Mouse (Mus musculus): Measurements from ENCODE around the gene Fkbp5. TPM values are rescaled to one million over a fixed set of nuclear protein-coding genes. Genes with fewer than 3 reads are reported as not detected.
"Not testable (repeated sequence)": the region's sequence is repeated elsewhere in the genome, so short reads cannot be mapped to it uniquely, and the experiment has no call there.

Fkbp5 gene
- total RNA-seq, 1 experiment from 2014 or later, result 19.4 TPM

- ATAC-seq (ENCODE audit: extremely low read depth, insufficient number of reproducible peaks, low FRiP score, poor library complexity, severe bottlenecking), result peak; percentile 95
Measured at GRCm38 (mm10) chr17:28407418-28408250, 109.7 kb downstream of the Fkbp5 start.

DNA sequence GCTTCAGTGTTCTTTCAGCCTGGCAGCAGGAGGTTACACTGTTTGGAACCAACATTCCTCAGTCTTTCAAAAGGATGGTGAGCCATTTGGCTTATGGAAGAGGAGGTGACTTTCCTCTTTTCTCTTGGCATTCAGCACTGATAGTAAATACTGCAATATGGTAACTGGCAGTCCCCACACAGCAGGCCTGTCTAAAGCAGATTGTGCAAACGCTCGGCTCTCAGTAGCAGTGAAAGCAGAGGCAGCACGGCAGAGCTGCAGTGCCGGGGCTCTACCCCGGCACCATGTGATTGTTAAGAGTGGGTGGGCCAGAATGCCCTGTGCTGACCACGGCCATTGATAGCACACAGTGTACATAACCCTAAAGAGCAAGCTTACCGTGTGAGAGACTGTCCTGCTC, 110.9 kb downstream of the Fkbp5 start:
- no peak for ATAC-seq (ENCODE audit: extremely low read depth, insufficient number of reproducible peaks, low FRiP score, poor library complexity, severe bottlenecking)

- ATAC-seq (ENCODE audit: extremely low read depth, insufficient number of reproducible peaks, low FRiP score, poor library complexity, severe bottlenecking), result not testable (repeated sequence)
Measured at GRCm38 (mm10) chr17:28404745-28405144, 112.6 kb downstream of the Fkbp5 start.

- ATAC-seq (ENCODE audit: extremely low read depth, insufficient number of reproducible peaks, low FRiP score, poor library complexity, severe bottlenecking), result no peak
Measured at GRCm38 (mm10) chr17:28404301-28404700, 113.0 kb downstream of the Fkbp5 start.

DNA sequence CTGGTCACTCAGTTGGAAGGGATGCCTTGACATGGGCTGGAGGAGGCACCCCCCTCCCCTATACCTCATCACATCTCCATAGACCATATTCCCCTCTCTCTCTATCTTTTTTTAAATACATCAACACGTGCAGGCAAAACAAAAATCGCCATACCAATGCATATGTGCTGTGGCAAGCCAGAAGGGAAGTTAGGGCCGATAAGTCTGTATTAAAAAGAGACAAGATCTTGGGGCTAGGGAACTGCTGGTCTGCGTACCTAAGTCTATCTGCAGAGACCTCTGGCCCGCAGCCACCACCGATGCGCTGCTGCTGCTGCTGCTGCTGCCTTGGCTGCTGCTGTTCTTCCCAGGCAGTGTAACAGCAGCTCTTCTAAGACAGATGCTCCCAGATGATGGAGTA, 122.3 kb downstream of the Fkbp5 start:
- no peak for ATAC-seq (ENCODE audit: extremely low read depth, insufficient number of reproducible peaks, low FRiP score, poor library complexity, severe bottlenecking)

GRCm38 (mm10) chr17:28394051-28394765, 123.1 kb downstream of the Fkbp5 start:
- ATAC-seq (ENCODE audit: extremely low read depth, insufficient number of reproducible peaks, low FRiP score, poor library complexity, severe bottlenecking), result no peak

GRCm38 (mm10) chr17:28391568-28392432, 125.5 kb downstream of the Fkbp5 start:
- ATAC-seq (ENCODE audit: extremely low read depth, insufficient number of reproducible peaks, low FRiP score, poor library complexity, severe bottlenecking), result no peak

DNA sequence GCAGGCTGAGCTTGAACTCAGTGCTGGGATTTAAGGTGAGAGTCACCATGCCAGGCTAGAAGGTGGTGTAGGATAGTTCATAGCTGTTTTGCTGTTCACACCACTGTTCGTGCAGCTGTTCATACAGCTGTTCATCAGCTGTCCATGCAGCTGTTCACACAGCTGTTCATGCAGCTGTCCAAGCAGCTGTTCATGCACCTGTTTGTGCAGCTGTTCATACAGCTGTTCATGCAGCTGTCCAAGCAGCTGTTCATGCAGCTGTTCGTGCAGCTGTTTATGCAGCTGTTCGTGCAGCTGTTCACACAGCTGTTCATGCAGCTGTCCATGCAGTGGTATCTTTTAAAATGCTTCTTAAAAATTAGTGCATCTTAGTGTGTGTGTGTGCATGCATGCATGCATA, 128.8 kb downstream of the Fkbp5 start:
- ATAC-seq (ENCODE audit: extremely low read depth, insufficient number of reproducible peaks, low FRiP score, poor library complexity, severe bottlenecking), result no peak

GRCm38 (mm10) chr17:28386150-28386905, 131.0 kb downstream of the Fkbp5 start:
- ATAC-seq (ENCODE audit: extremely low read depth, insufficient number of reproducible peaks, low FRiP score, poor library complexity, severe bottlenecking), result peak; percentile 51

DNA sequence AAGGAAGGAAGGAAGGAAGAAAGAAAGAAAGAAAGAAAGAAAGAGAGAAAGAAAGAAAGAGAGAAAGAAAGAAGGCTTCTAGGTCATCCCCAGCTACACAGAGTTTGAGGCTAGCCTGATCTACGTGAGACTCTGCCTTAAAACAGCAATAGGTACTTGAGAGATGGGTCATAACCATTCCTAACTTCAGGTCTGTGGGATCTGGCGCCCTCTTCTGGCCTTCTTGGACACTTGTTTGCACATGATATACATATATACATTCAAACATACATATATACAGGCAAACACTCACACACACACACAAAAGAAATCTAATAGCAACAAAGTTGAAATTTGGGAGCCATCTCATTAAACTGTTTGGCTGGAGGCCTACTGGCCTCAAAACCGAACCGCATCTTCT, 133.0 kb downstream of the Fkbp5 start:
- no peak for ATAC-seq (ENCODE audit: extremely low read depth, insufficient number of reproducible peaks, low FRiP score, poor library complexity, severe bottlenecking)

DNA sequence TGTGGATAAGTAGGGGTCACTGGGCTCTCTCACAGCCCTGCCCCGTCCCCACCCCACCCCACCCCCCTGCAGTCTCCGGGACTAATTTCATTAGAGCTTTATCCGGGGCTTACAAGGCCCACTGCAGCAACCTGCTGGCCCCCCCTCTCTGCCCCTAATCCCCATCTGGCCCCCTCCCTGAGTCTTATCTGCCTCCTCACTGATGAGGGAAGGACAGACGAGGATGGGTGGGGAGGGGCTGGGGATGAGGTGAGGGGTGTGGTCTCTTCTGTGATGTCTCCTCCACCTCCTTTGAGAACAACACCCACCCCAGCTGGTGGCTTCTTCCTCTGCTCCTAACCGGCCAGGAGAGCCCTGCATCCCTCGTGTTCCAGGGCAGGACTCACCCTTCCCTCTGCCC, 137.1 kb downstream of the Fkbp5 start:
- no peak for ATAC-seq (ENCODE audit: extremely low read depth, insufficient number of reproducible peaks, low FRiP score, poor library complexity, severe bottlenecking)

GRCm38 (mm10) chr17:28375592-28376061, 141.7 kb downstream of the Fkbp5 start:
- ATAC-seq (ENCODE audit: extremely low read depth, insufficient number of reproducible peaks, low FRiP score, poor library complexity, severe bottlenecking), result no peak

DNA sequence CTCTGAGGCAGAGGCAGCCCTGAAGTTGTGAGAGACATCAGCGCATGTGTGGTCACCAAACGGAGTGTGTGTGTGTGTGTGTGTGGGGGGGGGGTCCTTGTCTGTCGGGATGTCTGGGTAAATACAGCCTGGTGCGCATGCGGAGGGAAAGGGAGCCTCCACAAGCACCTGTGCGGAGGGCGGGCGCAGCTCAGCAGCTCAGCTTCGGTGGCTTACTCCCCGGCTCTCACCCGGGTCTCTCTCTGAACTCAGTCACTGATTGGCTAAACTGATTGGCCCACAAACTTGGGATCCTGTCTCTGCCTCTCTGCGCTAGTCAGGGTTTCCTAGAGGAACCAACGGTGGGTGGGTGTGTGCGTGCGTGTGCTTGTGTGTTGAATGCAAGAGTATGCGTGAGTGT, 142.8 kb downstream of the Fkbp5 start:
- ATAC-seq (ENCODE audit: extremely low read depth, insufficient number of reproducible peaks, low FRiP score, poor library complexity, severe bottlenecking), result no peak

- ATAC-seq (ENCODE audit: extremely low read depth, insufficient number of reproducible peaks, low FRiP score, poor library complexity, severe bottlenecking), result peak; percentile 59; the same call in 1 of the 2 replicates
Measured at GRCm38 (mm10) chr17:28373821-28374220, 143.5 kb downstream of the Fkbp5 start.

DNA sequence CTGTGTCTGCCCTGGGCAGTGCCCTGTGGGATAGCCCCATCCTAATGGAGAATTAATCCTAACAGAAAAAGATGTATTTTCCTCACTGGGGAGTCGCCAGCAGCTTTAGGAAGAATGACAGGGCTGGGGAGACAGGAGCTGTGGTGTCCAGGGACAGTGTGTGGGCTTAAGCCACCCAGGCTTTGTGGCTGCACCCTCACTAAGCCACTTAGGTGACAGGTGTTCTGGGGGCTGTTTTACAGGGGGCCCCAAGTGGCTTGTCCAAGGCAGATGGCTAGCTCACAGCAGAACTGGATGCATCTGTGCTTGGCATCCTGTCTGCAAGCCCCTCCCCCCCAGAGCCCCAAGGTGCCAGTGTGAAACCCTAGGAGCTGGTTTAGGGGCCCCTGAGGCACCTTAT, 145.4 kb downstream of the Fkbp5 start:
- no peak for ATAC-seq (ENCODE audit: extremely low read depth, insufficient number of reproducible peaks, low FRiP score, poor library complexity, severe bottlenecking)

- no peak for ATAC-seq (ENCODE audit: extremely low read depth, insufficient number of reproducible peaks, low FRiP score, poor library complexity, severe bottlenecking)
Measured at GRCm38 (mm10) chr17:28371286-28371685, 146.0 kb downstream of the Fkbp5 start.

- ATAC-seq (ENCODE audit: extremely low read depth, insufficient number of reproducible peaks, low FRiP score, poor library complexity, severe bottlenecking), result no peak
Measured at GRCm38 (mm10) chr17:28369056-28369455, 148.3 kb downstream of the Fkbp5 start.

DNA sequence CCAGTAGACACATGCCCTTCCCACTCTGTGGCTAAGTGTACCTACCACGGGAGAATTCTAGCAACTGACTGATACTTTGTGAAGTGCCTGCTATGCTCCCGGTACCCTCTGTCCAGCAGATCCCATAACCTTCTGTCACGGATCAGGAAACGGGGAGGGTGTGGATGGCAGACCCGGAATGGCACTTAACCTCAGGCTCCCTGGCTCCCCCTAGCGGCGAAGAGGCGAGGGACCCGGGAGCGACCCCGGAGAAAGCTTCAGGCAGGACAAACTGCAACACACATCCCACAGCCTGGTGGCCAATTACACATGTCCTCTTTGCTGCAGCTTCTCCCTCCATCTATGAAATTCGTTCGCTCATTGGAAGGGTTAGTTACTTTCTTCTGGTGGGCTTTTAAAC, 148.9 kb downstream of the Fkbp5 start:
- ATAC-seq (ENCODE audit: extremely low read depth, insufficient number of reproducible peaks, low FRiP score, poor library complexity, severe bottlenecking), result peak; percentile 53

DNA sequence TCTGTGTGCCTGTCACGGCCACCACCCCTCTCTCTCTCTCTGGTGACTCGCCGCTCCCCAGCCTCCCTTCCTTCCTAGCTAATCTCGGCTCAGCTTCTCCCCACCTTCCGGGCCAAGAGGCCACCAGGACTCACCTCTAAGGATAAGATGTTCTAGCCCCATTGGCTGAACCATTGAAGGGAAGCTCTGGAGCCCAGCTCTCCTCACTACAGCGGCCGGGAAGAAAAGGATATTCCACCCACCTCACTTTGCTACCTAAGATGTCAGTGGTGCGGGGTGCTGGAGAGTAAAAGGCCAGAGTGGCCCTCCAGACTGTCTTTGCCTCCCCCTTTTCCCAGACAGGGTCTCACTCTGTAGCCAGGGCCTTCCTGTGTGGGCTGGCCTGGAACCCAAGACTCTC, 152.2 kb downstream of the Fkbp5 start, which contains the start of gene Tulp1:
Gene Tulp1 (minus strand): TSS at position 101 of the 400 bp plus-strand sequence.
- no peak for ATAC-seq (ENCODE audit: extremely low read depth, insufficient number of reproducible peaks, low FRiP score, poor library complexity, severe bottlenecking)
